Mouse (Mus musculus) fat pad, adult 2 months (tissue): Measurements from ENCODE around the gene Stard3.

Source experiments
- DNase-seq: peaks from one replicate; pipeline ENCODE4 v3.0.0-alpha.2; 2011; ENCODE audit warnings: low read depth, low spot score; ENCODE audit errors: extremely low read depth

The Stard3 gene

GRCm38 (mm10) chr11:98329081-98329959 lies 28.8 kb upstream of the Stard3 start, which contains the start of gene Neurod2:
Gene Neurod2 (minus strand): TSS chr11:98329648.
- no peak for DNase-seq

DNA sequence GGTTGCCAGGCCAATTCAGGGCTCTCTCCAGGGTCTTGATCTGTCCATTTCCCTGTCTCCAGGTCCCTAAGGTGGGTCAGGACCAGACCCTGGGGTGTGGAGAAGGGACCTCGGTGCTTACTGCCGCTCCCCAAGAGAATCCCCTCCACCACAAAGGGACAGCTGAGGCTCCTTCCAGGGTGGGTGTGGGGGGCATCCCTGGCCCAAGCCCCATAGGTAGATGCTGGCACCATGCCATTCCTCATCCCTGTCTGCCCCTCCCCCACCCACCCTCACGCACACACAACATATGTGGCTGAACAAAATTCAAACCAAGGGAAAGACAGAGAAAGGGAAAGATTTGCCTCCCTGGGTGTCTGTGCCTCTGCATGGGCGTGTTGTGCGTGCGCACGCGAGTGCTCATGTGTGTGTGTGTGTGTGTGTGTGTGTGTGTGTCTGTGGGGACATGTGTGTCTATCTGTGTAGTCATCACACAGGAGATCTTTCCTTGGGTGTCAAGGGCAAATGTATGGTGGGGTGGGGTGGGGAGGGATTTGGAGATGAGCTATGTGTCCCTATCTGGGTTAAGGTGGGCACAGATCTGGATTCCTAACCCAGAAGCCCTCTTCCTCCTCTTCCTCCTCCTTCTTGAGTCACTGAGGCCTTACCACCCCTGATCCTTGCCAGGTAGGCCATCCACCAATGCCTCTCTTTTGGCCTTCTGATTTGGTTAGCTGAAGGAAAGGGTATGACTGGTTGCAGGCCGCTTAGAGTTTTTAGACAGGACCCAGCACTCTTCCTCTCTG lies 28.0 kb upstream of the Stard3 start:
- no peak for DNase-seq

GRCm38 (mm10) chr11:98330745-98331204 lies 27.4 kb upstream of the Stard3 start:
- DNase-seq: no peak

DNA sequence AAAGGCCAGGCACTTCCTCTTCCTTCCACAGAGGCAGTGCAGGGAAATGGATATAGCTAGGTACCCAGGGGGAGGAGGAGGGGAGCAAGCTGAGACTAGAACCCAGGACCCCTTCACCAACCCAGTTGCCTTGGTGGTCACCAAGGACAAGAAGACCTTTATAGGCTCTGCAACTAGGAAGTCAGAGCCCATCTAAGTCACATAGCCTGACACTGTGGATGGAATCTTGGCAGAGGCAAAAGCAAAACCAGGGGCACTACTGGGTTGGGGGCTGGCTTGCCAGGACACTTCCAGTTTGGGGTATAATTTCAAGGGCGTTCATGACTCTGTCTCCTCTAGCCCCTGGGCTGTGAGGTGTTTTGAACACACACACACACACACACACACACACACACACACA lies 26.8 kb upstream of the Stard3 start:
- DNase-seq: no peak

GRCm38 (mm10) chr11:98332186-98332585 lies 26.0 kb upstream of the Stard3 start:
- no peak for DNase-seq

GRCm38 (mm10) chr11:98332841-98333240 lies 25.3 kb upstream of the Stard3 start:
- DNase-seq: no peak

DNA sequence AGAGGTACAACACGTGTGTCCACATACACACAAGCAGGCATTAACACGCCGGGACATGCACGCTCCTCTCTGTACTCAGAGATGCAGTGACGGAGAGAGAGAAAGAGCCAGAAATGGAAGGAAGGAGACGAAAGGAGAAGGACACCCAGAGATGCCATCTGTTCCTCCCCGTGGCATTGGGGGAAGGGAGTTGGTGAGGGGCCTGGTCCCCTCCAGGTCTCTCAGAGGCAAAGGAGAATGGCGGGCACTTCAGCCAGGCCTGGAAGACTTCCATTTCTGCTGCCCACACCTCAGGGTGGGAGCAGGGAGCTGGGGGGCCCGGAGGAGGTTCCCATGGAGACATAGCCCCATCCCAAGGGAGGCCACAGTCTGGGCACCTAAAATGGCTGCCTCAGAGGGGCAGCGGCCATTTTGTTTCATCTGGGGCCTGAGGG lies 24.9 kb upstream of the Stard3 start:
- DNase-seq: no peak

GRCm38 (mm10) chr11:98333981-98334741 lies 24.0 kb upstream of the Stard3 start:
- no peak for DNase-seq

DNA sequence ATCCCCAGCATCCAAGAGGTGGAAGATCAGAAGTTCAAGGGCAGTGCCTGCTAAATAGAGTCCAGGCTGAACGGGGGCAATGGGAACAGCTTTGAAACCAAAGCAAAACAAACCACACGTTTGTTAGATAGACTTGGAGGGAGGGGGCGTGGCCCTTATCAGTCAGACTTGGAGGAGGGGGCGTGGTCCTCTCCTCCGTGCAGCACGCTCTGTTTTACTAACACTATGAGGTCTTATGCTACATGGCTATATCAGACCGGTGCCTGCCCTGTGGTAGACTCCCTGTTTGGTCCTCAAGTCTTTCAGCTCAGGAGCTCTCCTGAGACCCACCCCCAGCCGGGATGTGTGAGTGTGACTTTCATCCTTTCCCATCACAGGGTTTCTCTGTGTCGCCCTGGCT lies 22.9 kb upstream of the Stard3 start:
- DNase-seq: no peak

GRCm38 (mm10) chr11:98336245-98337107 lies 21.7 kb upstream of the Stard3 start:
- no peak for DNase-seq

DNA sequence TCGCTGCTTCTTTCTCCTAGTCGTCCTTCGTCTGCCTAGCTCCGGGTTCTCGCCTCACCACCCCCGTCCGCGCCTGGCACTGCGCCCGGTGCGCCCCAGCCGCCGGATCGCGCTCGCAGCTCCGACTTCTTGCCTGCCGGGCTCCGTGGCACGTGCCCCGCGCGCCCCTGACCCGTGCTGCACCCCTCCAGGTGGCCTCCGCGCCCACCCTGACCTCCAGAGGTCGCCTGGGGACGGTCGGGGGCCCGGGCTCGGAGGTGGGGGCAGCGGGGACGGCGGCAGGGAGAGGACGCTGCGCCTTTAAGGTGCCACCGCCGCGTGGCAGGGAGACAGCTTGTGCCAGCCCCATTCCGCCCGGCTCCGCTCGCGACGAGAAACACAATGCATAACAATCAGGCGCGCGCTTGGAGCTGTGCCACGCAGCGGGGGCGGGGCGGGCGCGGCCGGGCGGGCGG lies 19.6 kb upstream of the Stard3 start:
- no peak for DNase-seq

DNA sequence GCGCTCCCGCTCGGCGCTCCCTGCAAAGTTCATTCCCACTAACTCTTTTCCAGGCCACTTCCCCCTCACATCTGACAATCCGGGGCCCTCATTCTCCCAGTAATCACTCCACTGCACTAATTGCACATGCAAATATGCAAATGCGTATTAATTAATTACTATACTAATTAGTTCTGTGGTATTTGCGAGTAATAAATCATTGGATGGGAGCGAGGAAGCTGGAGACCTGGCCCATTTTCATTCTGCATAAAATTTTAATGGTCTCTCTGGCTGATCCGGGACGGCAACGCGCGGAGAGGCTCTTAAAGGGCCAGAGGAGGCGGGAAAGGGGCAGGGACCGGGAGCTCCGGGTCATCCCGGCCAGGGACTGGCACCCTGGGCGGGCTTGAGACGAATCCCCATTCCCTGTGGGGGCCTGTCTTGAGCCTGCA lies 19.1 kb upstream of the Stard3 start:
- no peak for DNase-seq

- DNase-seq: no peak
Measured at GRCm38 (mm10) chr11:98339679-98340287, 18.4 kb upstream of the Stard3 start.

GRCm38 (mm10) chr11:98340597-98340996 lies 17.6 kb upstream of the Stard3 start:
- DNase-seq: no peak

DNA sequence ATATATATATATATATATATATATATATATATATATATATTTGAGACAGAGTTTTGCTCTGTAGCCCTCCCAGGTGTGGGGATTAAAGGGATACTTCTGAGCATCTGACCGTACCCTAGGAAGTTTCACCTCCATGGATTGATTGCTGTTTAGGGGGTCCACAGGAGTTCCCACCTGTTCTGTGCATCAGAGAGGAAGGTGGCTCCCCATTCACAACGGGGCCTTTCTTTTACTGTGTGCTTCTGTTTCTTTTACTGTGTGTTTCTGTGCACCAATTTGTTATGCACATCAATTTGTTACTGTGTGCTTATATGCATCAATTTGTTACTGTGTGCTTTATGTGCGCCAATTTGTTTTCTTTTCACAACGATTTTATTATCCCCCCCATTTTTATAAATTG lies 17.0 kb upstream of the Stard3 start:
- DNase-seq: no peak

- no peak for DNase-seq
Measured at GRCm38 (mm10) chr11:98342000-98342945, 15.9 kb upstream of the Stard3 start.

- DNase-seq: no peak
Measured at GRCm38 (mm10) chr11:98345253-98345652, 12.9 kb upstream of the Stard3 start.

- no peak for DNase-seq
Measured at GRCm38 (mm10) chr11:98346168-98346567, 12.0 kb upstream of the Stard3 start.
